Mouse (Mus musculus) ES-Bruce4 (cell line): ENCODE results near the gene Rasgrf2.

ENCODE experiments used
- CTCF ChIP-seq: IDR thresholded peaks from one replicate; pipeline ENCODE4 v1.8.1; 2011; ENCODE audit warnings: low read depth, low read length
- POLR2A ChIP-seq: IDR thresholded peaks from one replicate; pipeline ENCODE4 v1.8.1; 2011; ENCODE audit warnings: low read length; ENCODE audit not compliant: insufficient read depth

GRCm38 (mm10) chr13:91985019-91985418, 146.4 kb downstream of the Rasgrf2 start:
- no peak for TF ChIP-seq POLR2A
- TF ChIP-seq CTCF = no peak
